Mouse (Mus musculus) T-cell, adult 2 months (primary cell): ENCODE results near the gene Zc3h4.

ENCODE experiments used
- DNase-seq: peaks from one replicate; pipeline ENCODE4 v3.0.0; 2022; ENCODE audit warnings: low spot score

Zc3h4 gene

DNA sequence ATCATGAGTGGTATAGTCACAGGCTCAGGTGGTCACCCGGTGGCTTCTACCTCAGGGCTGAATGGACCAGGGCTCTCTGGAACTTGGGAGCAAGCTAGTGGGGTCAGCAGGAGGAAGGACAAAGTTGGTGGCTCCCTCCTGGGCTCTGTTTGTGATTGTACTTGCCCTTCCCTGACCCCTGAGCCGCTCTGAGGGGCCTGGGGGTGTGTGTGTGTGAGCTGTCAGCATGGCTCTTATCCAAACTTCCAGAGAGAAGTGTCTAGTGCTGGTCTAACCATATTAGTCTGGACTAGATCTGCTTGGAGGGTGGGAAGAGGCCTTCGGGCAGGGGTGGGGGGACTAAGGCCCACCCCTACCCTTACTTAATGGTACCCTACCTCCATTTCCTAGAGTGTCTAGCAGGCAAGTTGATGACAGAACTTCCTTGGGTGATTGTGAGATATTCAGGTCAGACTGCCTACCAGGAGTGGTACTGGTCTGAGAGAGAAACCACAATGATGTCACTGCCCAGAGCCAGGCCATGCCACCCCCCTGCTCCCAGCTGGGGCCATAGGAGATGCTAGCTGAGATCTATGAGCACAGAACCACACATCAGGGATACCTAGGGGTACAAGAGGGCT is 32.8 kb downstream of the Zc3h4 start:
- DNase-seq = no peak

- DNase-seq = no peak
Measured at GRCm38 (mm10) chr7:16435088-16435487, 34.4 kb downstream of the Zc3h4 start.

GRCm38 (mm10) chr7:16441241-16441640 is 40.5 kb downstream of the Zc3h4 start:
- peak; percentile 33 for DNase-seq

DNA sequence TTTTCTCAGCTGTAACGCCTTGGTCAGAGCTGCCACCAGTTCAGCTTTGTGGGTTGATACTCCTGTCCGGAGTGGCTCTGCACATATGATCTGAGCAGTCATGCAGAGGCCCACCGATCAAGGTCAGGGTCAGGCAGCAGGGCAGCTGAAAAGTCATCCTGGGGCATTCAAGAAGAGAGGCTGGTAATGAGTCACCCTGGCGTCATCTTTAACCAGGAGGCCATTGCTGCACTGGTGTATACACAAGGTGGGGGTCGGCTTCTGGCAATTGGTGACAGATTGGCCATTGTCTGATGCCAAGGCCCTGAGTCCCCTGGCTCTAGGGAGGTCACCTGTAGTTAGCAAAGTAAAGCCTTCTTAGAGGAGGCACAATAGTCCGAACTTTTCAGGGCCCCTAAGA is 50.9 kb downstream of the Zc3h4 start:
- DNase-seq = no peak

DNA sequence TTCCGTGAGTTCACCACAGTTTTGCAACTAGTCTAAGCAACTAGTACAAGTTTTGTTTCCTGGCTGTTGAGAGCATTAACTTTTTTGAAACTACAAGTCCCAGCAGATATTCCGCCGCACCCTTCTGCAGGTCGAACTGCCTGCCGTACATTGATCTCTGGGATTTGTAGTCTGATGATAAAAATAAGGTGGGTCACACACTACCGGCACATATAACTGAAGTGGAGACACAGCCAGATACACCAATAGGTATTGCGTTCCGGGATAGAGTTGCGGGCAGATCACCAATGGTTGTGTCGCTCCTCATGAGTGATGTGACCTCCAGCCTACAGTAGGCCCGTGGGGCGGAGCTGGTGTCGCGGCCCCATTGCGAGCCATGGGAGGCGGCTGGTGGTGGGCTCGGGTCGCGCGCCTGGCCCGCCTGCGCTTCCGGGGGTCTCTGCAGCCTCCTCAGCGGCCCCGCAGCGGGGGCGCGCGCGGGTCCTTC is 51.9 kb downstream of the Zc3h4 start, which contains the start of gene Tmem160:
Gene Tmem160 (plus strand): TSS at position 193 of the 487 bp plus-strand sequence.
- DNase-seq = peak; percentile 93

GRCm38 (mm10) chr7:16453118-16453711 is 52.5 kb downstream of the Zc3h4 start:
- peak; percentile 16 for DNase-seq

GRCm38 (mm10) chr7:16455016-16455415 is 54.3 kb downstream of the Zc3h4 start:
- DNase-seq = no peak

GRCm38 (mm10) chr7:16456289-16456688 is 55.6 kb downstream of the Zc3h4 start:
- DNase-seq = no peak

GRCm38 (mm10) chr7:16460566-16460965 is 59.9 kb downstream of the Zc3h4 start:
- DNase-seq = no peak

DNA sequence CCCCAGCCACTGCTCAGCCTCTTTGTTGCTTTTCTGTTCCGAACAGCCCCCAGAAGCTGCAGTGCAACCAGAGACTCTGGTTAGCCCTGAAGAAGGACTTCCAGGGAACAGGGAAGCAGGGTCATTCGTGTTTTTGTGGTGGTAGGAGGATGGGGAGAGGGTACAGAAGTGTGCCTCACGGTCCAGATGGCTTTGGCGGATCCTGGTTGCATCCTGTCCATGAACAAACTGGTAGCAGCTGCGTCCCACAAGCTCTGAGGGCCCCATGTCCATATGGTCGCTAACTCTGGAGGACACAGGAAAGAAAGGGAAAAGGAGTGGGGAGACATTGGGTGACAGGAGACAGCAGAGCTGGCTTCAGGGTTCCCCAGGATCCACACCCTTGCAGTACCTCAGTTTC is 60.4 kb downstream of the Zc3h4 start:
- DNase-seq = no peak

DNA sequence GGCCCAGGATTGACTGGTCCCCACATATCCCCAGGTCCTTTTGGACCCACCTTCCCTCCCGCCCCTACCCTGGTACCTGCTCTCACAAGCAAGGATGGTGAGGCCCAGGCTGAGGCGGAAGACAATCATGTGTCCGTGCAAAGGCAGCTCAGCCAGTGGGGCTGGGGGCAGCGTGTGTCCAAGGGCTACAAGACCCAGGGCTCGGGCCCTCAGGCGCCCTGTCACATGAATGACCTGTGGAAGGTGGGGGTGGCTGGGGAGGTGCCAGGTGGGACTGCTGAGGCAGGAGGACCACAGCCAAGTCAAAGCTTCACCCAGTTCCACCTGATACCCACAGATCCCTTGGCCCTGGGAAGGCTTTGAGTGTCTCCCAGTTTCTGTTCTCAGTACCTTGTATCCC is 61.0 kb downstream of the Zc3h4 start:
- no peak for DNase-seq

GRCm38 (mm10) chr7:16463214-16463613 is 62.5 kb downstream of the Zc3h4 start:
- peak; percentile 74 for DNase-seq

- peak; percentile 60 for DNase-seq
Measured at GRCm38 (mm10) chr7:16465160-16465559, 64.5 kb downstream of the Zc3h4 start.

GRCm38 (mm10) chr7:16465568-16465967 is 64.9 kb downstream of the Zc3h4 start:
- no peak for DNase-seq

GRCm38 (mm10) chr7:16466565-16466964 is 65.9 kb downstream of the Zc3h4 start:
- DNase-seq = peak; percentile 29

DNA sequence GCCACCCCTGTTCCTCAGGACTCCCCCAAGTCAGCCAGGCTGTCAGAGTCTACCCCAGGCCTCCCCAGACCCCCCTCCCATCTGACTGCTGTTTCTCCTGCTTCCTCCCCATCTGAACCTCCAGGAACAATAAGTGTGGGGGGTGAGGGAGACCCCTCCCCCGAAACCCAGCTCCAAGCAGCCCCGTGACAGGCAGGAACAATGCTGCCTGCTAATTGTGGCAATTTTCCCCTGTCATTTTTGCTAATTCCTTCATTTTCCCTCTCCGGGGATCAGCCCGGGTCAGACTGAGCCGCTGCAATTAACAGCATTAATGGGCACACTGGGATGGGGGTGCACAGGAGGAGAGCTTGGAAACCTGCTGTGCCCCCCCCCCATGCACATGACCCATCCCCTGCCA is 67.4 kb downstream of the Zc3h4 start:
- DNase-seq = no peak

GRCm38 (mm10) chr7:16471549-16471948 is 70.8 kb downstream of the Zc3h4 start:
- no peak for DNase-seq

GRCm38 (mm10) chr7:16472116-16472709 is 71.5 kb downstream of the Zc3h4 start:
- DNase-seq = no peak

GRCm38 (mm10) chr7:16473847-16474246 is 73.1 kb downstream of the Zc3h4 start:
- DNase-seq = no peak

DNA sequence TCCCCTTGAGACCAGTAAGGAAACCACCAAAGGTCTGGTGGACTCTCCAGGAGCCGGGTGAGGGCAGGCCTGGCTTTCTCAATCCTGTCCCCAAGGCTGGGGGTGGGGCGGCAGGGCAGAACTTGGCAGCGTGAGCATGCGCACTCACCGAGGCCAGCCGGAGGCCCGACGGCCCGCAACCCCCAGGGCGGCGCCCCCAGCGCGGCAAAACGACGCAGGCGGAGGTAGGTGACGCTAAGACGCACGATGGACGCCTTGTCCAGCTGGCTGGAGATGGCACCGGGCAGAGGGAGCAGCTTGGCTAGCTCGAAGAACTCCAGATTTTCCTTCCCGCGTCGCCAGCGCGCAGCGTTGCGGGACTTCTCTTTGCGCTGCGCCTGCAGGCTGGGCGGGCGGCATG is 73.7 kb downstream of the Zc3h4 start:
- no peak for DNase-seq

DNA sequence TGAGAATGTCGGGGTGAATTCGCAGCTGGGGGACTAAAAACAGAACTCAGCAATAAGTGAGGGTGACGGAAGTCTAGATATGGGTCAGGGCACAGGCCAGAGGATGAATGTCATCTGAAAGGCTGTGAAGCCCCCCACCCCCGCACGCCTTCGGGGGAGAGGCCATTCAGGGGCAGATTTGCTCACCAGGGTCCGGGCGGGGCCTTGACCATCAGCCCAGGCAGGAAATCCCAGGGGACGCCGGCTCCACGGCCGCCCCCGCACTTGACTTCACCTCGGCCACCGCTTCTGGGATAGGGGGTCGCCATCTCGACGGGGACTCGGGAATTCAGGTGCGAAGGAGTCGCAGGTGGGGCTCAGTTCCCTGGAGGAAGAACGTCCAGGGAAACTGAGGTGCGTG is 74.6 kb downstream of the Zc3h4 start:
- DNase-seq = no peak

DNA sequence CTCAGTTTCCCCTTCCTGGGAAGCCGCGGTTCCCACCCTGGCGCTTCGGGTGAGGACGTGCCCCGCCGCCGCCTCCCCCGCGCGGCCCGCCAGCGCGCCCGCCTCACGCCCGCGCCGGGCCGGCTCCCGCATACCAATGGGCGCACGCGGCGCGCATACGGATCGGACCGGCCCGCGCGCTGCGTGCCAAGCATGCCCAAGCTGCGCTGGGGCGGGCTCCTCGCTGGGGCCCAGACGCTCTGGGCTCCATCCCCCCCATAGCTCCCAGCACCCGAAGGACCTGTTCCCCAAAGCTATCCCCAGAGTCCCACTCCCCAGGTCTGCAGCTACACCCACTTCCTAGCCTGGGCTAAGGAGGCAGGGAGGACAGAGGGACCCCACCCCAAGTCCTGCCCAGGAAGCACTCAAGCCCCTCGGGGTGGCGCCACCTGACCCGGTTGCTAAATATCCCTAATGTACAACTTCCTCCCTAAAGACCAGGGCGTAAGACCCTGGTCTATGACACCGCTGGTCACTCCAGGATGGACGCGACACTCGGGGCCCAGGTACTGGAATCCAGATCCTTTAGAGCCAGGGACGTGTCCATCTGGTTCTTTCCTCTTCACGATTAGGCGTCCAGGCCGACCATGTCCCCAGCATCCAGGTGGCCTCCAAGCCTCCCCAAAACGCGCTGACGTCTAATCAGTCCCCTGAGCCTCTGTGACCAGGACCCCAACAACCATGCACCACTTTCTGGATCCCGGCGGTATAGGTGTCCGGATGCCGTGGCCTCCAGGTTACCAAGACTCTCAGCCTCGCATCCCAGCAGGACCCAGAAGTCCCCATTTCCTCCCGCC is 75.3 kb downstream of the Zc3h4 start:
- DNase-seq = no peak

DNA sequence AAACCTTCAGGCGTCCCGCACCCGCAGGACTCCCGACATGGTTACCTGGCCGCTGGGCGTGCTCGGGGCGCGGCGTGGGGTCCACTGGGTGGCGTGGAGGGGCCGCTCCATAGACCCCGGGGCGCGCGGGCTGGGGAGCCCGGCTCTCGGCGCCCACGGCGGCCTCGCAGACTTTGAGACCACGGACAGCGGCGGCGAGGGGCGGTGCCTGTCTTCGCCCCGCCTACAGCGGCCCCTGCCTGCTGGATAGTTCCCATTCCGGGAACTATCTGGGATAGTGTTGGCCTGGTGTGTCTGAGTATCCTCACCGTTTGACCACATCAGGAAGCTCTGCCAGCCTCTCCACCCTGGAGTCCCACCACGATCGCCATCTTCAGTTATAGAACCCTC is 75.9 kb downstream of the Zc3h4 start:
- no peak for DNase-seq
